Mouse (Mus musculus) liver, embryonic 15.5 days (tissue): ENCODE results near the gene Mrpl42. TPM values are rescaled to one million over a fixed set of nuclear protein-coding genes. Genes with fewer than 3 reads are reported as not detected.
"Not testable (repeated sequence)": the region's sequence is repeated elsewhere in the genome, so short reads cannot be mapped to it uniquely, and the experiment has no call there.

Experiments used
- ATAC-seq: fragments of 200-750 bp; cut with Nextera tagmentation; 2 replicates; pipeline ENCODE4 v1.8.0; 2017; ENCODE audit warnings: moderate number of reproducible peaks, mild to moderate bottlenecking, moderate library complexity; ENCODE audit not compliant: insufficient read depth
- H3K27ac ChIP-seq: fragments of 300-500 bp; sonication (generic); replicated peaks from 2 replicates; pipeline ENCODE4 v1.5.1; 2015; ENCODE audit warnings: mild to moderate bottlenecking, inconsistent platforms
- H3K27me3 ChIP-seq: fragments of 300-500 bp; sonication (generic); 2 replicates; pipeline ENCODE4 v1.6.1; 2015; ENCODE audit warnings: mild to moderate bottlenecking, inconsistent platforms
- H3K36me3 ChIP-seq: fragments of 300-500 bp; sonication (generic); replicated peaks from 2 replicates; pipeline ENCODE4 v1.6.1; 2015; ENCODE audit warnings: moderate library complexity, mild to moderate bottlenecking, inconsistent platforms
- H3K4me1 ChIP-seq: fragments of 300-500 bp; sonication (generic); replicated peaks from 2 replicates; pipeline ENCODE4 v1.6.1; 2015; ENCODE audit warnings: inconsistent platforms
- H3K4me2 ChIP-seq: fragments of 300-500 bp; sonication (generic); 2 replicates; pipeline ENCODE4 v1.6.1; 2015; ENCODE audit warnings: moderate library complexity, mild to moderate bottlenecking, inconsistent platforms
- H3K4me3 ChIP-seq: fragments of 300-500 bp; sonication (generic); replicated peaks from 2 replicates; pipeline ENCODE4 v1.5.1; 2015; ENCODE audit warnings: mild to moderate bottlenecking, inconsistent platforms
- H3K9ac ChIP-seq: fragments of 300-500 bp; sonication (generic); 2 replicates; pipeline ENCODE4 v1.6.1; 2015; ENCODE audit warnings: moderate library complexity, mild to moderate bottlenecking, inconsistent platforms
- H3K9me3 ChIP-seq: fragments of 300-500 bp; sonication (generic); replicated peaks from 2 replicates; pipeline ENCODE4 v1.6.1; 2016; ENCODE audit warnings: inconsistent platforms
- WGBS: fragments of 180-500 bp; shearing (Covaris S2); methylation state at CpG from one replicate; pipeline ENCODE4 v1.1.7; 2015; ENCODE audit warnings: mixed read lengths; ENCODE audit not compliant: insufficient replicate concordance; 5-methylcytosine and 5-hydroxymethylcytosine counted together
- polyA plus RNA-seq: library from polyadenylated mRNA; unstranded; fragments of >200 nt; fragmentation: Nextera tagmentation; extraction: Ambion mirVana; gene quantifications from 2 replicates; pipeline ENCODE4 v1.2.1, GENCODE M21; 2015

Gene Mrpl42
- 139 and 157 TPM in 2 replicates for polyA plus RNA-seq

DNA sequence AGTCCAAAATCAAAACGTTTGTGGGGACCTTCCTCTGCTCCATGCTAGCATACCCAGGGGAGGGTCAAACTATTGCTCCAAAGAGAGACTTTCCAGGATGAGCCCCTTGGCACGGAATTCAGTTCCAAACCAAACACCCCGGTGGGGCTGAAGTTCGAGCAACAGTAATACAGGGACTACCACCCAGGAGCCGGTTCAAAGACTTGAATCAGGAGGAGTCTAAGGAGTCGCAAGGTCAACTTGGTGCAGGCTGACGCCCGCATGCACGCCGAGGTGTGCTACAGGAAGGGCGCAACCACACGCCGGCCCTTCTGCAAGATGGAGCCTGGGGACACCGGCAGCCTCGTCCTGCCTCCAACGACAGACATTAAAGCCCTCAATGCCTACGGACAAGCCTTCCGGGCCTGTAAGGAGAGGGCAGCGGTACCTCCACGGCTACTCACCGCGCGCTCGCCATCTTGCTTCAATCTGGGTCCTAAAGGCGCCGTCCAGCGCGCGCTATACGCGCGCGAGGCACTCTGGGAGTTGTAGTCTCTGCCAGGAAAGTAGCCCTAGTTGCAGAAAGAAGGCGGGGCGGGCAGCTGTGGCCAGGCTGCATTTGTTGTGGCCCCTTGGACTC lies at the start of gene Mrpl42:
Gene Mrpl42 (minus strand): TSS at position 478 of the 619 bp plus-strand sequence.
- Histone ChIP-seq H3K4me2 (peak within 1 kb of the TSS; percentile 76), H3K9me3 (no peaks in the 10 kb centered on the region), H3K36me3 (peaks cover 11% of the 10 kb centered on the region), H3K27ac (peak within 1 kb of the TSS; percentile 72), H3K27me3 (no peaks in the 10 kb centered on the region), H3K9ac (peak within 1 kb of the TSS; percentile 84), H3K4me3 (peak within 1 kb of the TSS; percentile 97), H3K4me1 (peaks cover 22% of the 10 kb centered on the region)
- ATAC-seq = peak; percentile 92
- WGBS = under 1% methylated on average over 35 of the region's 35 CpGs

DNA sequence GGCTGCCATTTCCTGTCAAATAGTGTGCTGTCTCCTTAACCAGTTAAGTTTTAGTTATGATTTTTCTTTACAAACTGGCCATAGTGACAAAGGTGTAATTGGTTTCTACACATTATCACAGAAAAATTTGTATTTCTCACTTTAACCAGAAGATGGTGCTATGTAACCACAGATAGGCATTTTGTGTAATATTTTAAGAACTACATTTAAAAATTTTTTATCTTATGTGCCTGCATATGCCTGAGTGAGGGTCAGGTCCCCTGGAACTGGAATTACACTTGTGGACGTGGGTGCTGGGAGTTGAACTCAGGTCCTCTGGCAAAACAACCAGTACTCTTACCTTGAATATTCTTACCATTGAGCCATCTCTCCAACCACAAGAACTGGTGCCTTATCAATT lies 48.8 kb upstream of the Mrpl42 start:
- WGBS = 60% methylated on average over 1 of the region's 1 CpGs
- Histone ChIP-seq H3K9me3 (no peaks in the 10 kb centered on the region), H3K36me3 (peaks cover 91% of the 10 kb centered on the region), H3K4me3 (no peak overlapping the region), H3K27me3 (no peaks in the 10 kb centered on the region), H3K4me2 (no peak overlapping the region), H3K27ac (no peak overlapping the region), H3K4me1 (peaks cover 20% of the 10 kb centered on the region), H3K9ac (no peak overlapping the region)
- ATAC-seq = no peak

DNA sequence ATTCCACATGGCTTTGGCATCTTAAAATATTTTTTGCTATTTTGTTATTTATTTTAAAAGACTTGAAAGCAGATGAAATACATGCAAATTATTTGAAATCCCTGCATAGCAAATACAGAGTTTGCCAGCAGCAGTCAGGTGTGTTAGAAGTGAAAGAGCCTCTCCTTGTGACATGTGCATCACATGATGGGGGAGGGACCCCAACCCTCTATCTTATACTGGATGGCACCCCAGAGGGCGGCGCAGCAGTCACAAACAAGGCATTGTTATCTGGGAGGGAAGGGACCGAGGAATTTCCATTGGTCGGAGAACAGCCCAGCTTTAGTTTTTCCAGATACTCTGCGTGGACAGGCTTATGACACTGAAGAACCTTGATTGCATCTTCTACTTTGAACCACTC lies 47.3 kb upstream of the Mrpl42 start:
- H3K27ac ChIP-seq, H3K4me3 ChIP-seq, H3K4me1 ChIP-seq, H3K9me3 ChIP-seq, ATAC-seq, H3K4me2 ChIP-seq, H3K9ac ChIP-seq, H3K27me3 ChIP-seq: not testable (repeated sequence)
- 91% methylated on average over 5 of the region's 5 CpGs for WGBS
- H3K36me3 ChIP-seq = peaks cover 92% of the 10 kb centered on the region

DNA sequence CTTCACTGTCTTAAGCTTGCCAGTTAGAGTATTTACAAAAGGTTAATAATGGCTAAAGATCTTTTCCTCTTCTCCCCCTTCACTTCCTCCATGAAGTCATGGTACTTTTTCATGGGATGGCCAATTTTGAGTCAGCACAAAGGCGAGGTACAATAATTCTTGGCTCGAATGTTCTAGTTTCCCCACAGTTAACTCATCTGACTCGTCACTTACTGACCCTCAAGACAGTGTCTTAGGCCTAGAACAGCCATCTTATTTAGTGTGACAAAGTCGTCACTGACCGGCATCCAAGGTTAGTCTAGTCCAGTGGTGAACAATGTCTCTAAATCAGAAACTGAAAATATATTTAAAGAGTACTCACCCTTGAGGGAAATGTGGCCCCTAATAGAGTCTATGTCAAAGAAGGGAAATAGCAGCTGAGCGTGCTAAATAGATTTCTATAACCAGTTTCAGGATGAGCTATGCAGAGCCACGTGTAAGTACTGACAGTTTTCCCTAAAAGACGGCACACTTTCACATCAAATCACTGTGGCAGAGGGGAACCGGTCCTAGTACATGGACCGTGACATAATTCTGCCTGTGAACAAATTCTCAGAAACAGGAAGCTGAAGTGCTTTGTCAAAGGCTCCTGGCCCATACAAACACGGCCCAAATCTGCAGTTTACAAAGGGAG lies 46.5 kb upstream of the Mrpl42 start:
- Histone ChIP-seq H3K27me3 (no peaks in the 10 kb centered on the region), H3K9ac (no peak overlapping the region), H3K4me3 (no peak overlapping the region), H3K4me2 (no peak overlapping the region), H3K27ac (no peak overlapping the region), H3K36me3 (peaks cover 92% of the 10 kb centered on the region), H3K4me1 (peaks cover 5% of the 10 kb centered on the region; the same call in 1 of the 2 replicates), H3K9me3 (no peaks in the 10 kb centered on the region)
- 79% methylated on average over 11 of the region's 11 CpGs for WGBS
- ATAC-seq = no peak

DNA sequence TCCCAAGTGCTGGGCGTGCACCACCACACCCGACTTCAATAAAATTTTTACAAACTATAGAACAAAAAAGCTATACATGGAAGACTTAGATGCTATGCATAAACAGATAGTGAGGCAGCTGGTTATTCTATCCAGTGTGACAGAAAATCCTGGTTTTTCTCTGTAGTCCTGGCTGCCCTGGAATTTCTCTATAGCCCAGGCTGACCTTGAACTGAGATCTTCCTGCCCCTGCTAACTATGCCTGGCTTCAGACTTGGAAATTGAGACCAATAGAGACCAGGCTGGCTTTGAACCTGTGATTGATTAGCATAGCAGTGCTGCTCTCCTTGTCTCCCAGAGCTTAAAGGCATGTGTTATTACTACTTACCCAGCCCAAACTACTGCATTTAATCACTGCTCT lies 44.4 kb upstream of the Mrpl42 start:
- Histone ChIP-seq H3K4me3 (no peak overlapping the region), H3K4me2 (no peak overlapping the region), H3K9me3 (no peaks in the 10 kb centered on the region), H3K27me3 (no peaks in the 10 kb centered on the region), H3K9ac (no peak overlapping the region), H3K27ac (no peak overlapping the region), H3K36me3 (peaks cover 80% of the 10 kb centered on the region), H3K4me1 (no peaks in the 10 kb centered on the region)
- WGBS = 82% methylated on average over 2 of the region's 2 CpGs
- ATAC-seq = no peak

DNA sequence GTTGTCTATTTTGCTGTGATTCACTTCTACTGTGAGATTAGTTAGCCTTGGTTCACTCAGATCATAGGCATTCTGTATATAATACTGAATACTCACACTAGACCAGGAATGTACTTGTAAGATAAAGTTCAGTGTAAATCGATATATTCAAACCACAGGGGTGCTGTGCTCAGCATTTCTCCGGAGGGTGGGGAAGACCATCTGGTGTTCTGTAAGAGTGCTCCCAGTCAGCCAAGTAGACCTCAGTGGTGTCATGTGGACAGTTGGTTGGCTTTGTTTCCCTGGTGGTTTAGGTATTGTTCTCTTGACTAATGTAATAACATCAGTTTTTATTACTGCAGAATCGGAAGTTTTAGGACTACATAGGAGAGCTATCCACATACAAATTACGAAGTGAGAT lies 43.3 kb upstream of the Mrpl42 start:
- Histone ChIP-seq H3K27me3 (no peaks in the 10 kb centered on the region), H3K4me2 (no peak overlapping the region), H3K4me1 (no peaks in the 10 kb centered on the region), H3K4me3 (no peak overlapping the region), H3K9ac (no peak overlapping the region), H3K27ac (no peak overlapping the region), H3K36me3 (peaks cover 68% of the 10 kb centered on the region), H3K9me3 (no peaks in the 10 kb centered on the region)
- 73% methylated on average over 4 of the region's 4 CpGs for WGBS
- no peak for ATAC-seq

DNA sequence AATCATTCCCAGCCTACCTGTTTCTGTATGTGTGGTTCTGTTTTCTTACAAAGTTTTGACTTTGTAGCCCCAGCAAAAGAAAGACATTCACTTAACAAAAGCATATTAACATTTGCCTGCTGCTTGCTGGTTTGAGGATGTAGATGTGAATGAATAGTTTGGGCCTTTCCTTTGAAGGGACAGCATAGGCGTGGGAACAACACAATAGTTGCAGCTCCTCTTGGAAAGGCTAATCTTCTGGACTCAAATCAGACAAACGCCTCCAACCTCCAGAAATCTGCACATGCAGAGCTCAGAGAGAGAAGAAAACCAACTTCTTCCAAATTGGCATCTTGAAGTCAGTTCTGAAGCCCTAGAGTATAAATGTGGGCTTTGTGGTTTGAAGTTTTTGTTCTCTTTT lies 42.9 kb upstream of the Mrpl42 start:
- Histone ChIP-seq H3K9ac (no peak overlapping the region), H3K9me3 (no peaks in the 10 kb centered on the region), H3K4me2 (no peak overlapping the region), H3K36me3 (peaks cover 64% of the 10 kb centered on the region), H3K4me1 (no peaks in the 10 kb centered on the region), H3K27ac (no peak overlapping the region), H3K4me3 (no peak overlapping the region), H3K27me3 (no peaks in the 10 kb centered on the region)
- ATAC-seq = no peak
- WGBS = 88% methylated on average over 2 of the region's 2 CpGs

DNA sequence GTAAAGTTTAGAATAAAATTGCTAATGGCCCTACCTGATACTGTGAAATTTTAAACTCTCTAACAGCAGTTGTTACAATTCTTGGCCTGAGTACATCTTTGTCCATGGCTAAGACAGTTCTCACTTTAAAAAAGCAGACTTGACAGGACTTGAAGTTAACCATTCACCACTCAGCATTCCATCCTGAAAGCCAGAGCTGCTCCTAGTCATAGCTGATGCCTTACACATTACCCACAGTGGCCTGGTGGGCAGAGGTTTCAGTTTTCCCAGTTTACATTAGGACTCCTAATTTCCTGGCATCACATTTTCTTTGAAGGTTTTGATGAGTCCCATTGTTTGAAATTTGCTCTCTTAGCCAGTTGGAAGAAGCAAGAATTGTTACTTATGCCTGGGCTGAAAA lies 42.3 kb upstream of the Mrpl42 start:
- no peak overlapping the region for H3K9ac ChIP-seq
- no peak for ATAC-seq
- H3K4me1 ChIP-seq = peaks cover 5% of the 10 kb centered on the region; the same call in 1 of the 2 replicates
- H3K4me2 ChIP-seq = no peak overlapping the region
- no peak overlapping the region for H3K27ac ChIP-seq
- H3K4me3 ChIP-seq = no peak overlapping the region
- peaks cover 58% of the 10 kb centered on the region for H3K36me3 ChIP-seq
- no peaks in the 10 kb centered on the region for H3K9me3 ChIP-seq
- H3K27me3 ChIP-seq = no peaks in the 10 kb centered on the region

DNA sequence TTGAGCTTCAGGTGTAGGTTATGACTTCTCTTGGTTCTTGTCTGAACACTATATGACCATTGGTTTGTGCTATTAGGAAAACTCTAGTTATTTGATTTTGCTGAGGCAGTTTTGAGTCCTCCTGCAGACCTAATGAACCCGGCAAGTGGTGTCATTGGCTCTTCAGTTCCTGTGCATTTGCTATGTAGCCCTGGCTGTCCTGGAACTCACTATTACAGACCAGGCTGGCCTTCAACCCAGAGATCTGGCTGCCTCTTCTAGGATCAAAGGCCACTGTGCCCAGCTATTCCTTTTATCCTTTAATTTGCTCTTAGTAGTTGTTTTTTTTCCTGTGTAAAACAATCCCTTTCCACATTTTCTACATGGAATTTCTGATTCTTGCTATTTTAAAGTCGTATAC lies 41.6 kb upstream of the Mrpl42 start:
- H3K9me3 ChIP-seq = no peaks in the 10 kb centered on the region
- peaks cover 11% of the 10 kb centered on the region for H3K4me1 ChIP-seq
- H3K27ac ChIP-seq = no peak overlapping the region
- H3K4me2 ChIP-seq = no peak overlapping the region
- 87% methylated on average over 2 of the region's 2 CpGs for WGBS
- H3K9ac ChIP-seq = no peak overlapping the region
- H3K36me3 ChIP-seq = peaks cover 53% of the 10 kb centered on the region
- no peaks in the 10 kb centered on the region for H3K27me3 ChIP-seq
- ATAC-seq = no peak
- H3K4me3 ChIP-seq = no peak overlapping the region

DNA sequence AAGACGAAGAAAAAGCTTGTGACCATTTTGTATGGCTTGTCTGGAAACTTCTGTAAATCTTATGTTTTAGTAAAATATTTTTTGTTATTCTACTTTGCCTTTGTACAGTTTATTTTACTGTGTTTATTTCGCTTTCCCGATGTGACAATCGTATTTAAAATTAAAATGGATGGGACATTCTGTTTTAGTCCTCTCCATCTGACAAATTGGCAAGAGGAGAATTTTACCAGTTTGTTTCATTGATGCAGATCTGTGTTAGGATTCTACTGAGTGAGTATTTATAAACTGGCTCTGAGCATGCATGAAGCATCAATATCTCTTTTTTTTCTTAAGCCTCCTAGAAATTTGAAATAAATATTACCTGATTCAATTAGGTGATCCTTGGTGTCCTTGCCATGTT lies 41.2 kb upstream of the Mrpl42 start:
- no peak overlapping the region for H3K4me3 ChIP-seq
- no peak overlapping the region for H3K27ac ChIP-seq
- no peaks in the 10 kb centered on the region for H3K9me3 ChIP-seq
- ATAC-seq = no peak
- peaks cover 48% of the 10 kb centered on the region for H3K36me3 ChIP-seq
- 90% methylated on average over 4 of the region's 4 CpGs for WGBS
- H3K27me3 ChIP-seq = no peaks in the 10 kb centered on the region
- H3K9ac ChIP-seq = no peak overlapping the region
- H3K4me1 ChIP-seq = peaks cover 16% of the 10 kb centered on the region
- H3K4me2 ChIP-seq = no peak overlapping the region

DNA sequence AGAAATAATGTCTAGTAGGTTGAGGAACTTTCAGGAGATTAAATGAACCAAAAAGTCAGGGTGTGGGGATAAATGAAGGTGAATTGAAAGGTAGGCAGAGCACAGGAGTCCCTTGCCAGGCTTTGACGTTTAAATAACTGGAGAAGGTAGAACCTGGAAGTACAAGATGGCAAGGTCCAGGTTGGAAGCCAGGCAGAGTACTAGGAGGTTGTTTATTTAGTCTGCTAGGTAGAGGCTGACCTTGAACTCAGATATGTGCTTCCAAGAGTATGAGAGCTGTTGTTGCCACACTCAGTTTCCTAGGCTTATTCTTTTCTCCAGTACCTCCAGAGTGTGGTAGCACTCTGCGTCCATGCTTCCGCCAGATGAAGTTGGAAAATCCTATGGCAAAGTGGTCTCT lies 38.1 kb upstream of the Mrpl42 start:
- Histone ChIP-seq H3K9ac (no peak overlapping the region), H3K4me2 (no peak overlapping the region), H3K4me1 (peaks cover 27% of the 10 kb centered on the region), H3K27me3 (no peaks in the 10 kb centered on the region), H3K36me3 (peaks cover 18% of the 10 kb centered on the region), H3K27ac (no peak overlapping the region), H3K9me3 (no peaks in the 10 kb centered on the region), H3K4me3 (no peak overlapping the region)
- 88% methylated on average over 3 of the region's 3 CpGs for WGBS
- no peak for ATAC-seq

DNA sequence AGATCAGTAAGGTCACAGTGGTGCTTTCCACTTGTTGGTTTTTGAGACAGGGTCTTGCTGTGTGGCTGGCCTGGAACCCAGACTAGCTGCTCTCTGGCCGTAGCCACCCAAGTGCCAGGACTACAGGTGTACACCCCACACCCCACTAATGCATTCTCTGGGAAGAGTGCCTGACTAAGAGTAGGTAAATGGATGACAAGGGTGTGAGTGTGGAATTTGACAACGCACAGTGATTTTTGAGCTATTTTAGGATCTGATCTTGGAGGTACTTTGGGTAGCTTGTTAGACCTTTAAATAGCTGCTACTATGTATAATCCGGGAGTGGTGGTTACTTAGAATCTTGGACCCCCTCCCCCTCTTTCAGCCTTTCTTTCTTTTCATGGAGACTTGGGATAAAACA lies 37.5 kb upstream of the Mrpl42 start:
- Histone ChIP-seq H3K4me2 (no peak overlapping the region), H3K4me3 (no peak overlapping the region), H3K36me3 (peaks cover 12% of the 10 kb centered on the region), H3K27ac (no peak overlapping the region), H3K9ac (no peak overlapping the region), H3K9me3 (no peaks in the 10 kb centered on the region), H3K4me1 (peaks cover 30% of the 10 kb centered on the region), H3K27me3 (no peaks in the 10 kb centered on the region)
- ATAC-seq = no peak
- WGBS = 78% methylated on average over 3 of the region's 3 CpGs
